Mouse (Mus musculus): Measurements from ENCODE around the gene Ddx11.

DNA sequence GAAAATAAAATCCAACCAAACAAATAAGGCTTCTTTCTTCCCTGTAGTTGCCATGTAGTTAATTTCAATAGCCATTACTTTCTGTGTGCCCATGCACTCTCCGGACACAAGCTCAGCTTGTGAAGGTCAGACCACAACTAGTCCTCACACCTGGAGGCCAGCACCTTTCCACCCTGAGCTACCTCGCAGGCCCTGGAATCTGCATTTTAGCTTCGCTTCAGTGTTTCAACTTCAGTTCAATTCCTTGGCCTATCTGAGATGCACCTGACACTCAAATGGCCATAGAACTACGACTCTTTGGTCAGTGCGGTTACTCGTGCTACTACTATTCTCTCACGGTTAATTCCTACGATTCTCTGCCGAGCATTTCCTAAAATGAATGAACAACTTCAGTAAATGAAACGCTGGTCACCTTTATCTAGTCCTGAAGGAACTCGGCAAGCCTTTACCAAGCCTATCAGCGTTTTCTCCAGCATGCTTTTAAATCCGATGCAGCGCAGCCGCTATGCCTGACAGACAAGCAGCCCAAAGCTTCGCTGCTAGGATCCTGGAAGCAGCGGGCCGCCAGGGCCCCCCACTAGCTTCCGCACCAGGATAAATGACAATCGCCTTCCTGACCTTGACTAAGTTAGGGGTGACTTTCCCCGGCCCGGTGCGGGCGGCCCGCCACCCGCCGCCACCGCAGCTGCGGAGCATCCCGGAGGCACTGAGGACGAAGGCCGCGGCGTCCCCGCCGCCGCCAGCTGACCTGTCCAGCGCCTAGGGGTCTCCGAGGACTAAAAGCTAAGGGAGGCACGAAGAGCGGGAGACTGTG, 22.5 kb upstream of the Ddx11 start:
- no peak for TF ChIP-seq CTCF (IDR thresholded peaks at IDR 0.05; ENCODE audit: extremely low read depth, insufficient read depth, insufficient read length, insufficient replicate concordance)
- no peak for TF ChIP-seq POLR2A (IDR thresholded peaks at IDR 0.05; ENCODE audit: low read depth, low read length)
